Mouse (Mus musculus): ENCODE data around the gene Btg1-ps2. TPM values are rescaled to one million over a fixed set of nuclear protein-coding genes. Genes with fewer than 3 reads are reported as not detected.

The Btg1-ps2 gene
- not detected for polyA plus RNA-seq (2014; fragmentation: Illumina TruSeq; extraction: RNeasy Lipid Tissue Mini Kit (QIAGEN cat#74804); ENCODE audit: low read depth, low replicate concordance)

DNA sequence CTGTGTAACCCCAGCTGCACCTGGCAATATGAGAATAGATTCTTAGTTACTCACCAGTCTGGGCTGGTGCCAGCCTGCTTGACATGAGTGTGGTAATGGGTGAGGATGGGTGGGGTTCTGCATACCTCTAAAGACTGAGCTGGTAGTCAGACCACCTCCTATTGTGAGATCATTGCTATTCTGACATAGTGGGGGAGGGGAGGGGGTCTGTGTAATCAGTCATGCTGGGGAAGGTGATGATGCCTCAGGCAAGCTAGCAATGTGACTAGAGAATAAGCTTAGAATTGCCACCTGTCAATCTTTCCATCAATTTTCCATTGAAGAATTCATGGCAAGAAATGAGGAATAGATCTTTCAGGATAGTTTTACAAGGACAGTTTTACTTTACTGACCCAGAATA is at the start of gene Btg1-ps2:
Btg1-ps2 (minus strand) TSS at position 101 of the 400 bp plus-strand sequence.

DNA sequence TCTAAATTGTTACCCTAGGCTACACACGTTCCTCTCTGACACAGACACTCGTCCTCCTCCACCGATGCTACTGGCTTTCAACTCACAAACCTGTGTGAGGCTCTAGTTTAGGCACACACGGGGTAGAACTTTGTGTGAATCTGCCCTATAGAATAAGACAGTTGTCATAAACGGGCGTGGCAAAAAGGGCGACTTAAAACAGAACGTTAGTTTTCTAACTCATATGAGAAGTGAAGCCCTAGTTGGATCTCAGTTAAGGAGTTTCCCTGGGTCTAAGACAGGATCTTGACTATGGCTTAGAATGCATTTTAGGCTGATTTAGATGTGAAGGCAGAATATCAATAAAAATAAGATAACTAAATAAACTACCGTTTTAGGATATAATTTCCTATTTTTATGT is 42.1 kb upstream of the Btg1-ps2 start, which contains the start of gene Rhox11:
Rhox11 (minus strand) TSS at position 101 of the 400 bp plus-strand sequence.

DNA sequence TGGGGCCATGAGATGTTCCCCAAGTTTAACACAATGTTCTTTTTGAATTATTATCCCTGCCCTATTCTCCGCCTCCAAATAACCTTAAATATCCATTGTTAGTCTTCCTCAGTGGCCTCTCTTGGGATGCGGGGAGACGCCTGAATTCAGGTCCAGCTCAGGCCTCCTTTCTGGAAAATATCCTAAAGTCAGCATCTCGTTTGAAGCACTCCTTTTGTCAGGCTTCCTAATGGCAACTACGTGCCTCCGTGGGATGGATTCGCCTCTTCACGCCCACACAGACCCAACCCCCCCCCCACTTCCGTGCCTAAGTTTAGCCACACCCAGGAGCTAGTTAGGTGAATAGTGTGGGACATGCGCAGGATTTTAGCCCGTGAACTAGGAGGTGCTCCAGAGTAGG is 23.3 kb upstream of the Btg1-ps2 start, which contains the start of gene Rhox10:
Rhox10 (plus strand) TSS at position 301 of the 400 bp plus-strand sequence.

DNA sequence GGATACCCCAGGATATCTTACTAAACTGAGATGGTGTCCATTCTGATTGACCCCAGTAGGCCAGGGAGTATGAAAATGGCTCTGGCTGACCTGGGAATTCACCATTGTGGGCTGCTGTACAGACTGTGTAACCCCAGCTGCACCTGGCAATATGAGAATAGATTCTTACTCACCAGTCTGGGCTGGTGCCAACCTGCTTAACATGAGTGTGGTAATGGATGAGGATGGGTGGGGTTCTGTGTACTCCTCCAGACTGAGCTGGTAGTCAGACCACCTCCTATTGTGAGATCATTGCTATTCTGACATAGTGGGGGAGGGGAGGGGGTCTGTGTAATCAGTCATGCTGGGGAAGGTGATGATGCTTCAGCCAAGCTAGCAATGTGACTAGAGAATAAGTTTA is 24.3 kb downstream of the Btg1-ps2 start, which contains the start of gene Btg1-ps1:
Btg1-ps1 (minus strand) TSS at position 219 of the 400 bp plus-strand sequence.

Other genes with a start within 250 kb of the Btg1-ps2 start
- gene Rhox5, start 238.3 kb downstream of the Btg1-ps2 start, polyA plus RNA-seq (2014; fragmentation: Illumina TruSeq; extraction: RNeasy Lipid Tissue Mini Kit (QIAGEN cat#74804); ENCODE audit: low read depth, low replicate concordance): 1.8 TPM
- not detected for gene Rhox6, start 216.2 kb downstream of the Btg1-ps2 start, polyA plus RNA-seq (2014; fragmentation: Illumina TruSeq; extraction: RNeasy Lipid Tissue Mini Kit (QIAGEN cat#74804); ENCODE audit: low read depth, low replicate concordance)
- gene Rhox7a, start 211.4 kb downstream of the Btg1-ps2 start, polyA plus RNA-seq (2014; fragmentation: Illumina TruSeq; extraction: RNeasy Lipid Tissue Mini Kit (QIAGEN cat#74804); ENCODE audit: low read depth, low replicate concordance): not detected
- gene Rhox8, start 164.2 kb downstream of the Btg1-ps2 start, polyA plus RNA-seq (2014; fragmentation: Illumina TruSeq; extraction: RNeasy Lipid Tissue Mini Kit (QIAGEN cat#74804); ENCODE audit: low read depth, low replicate concordance): not detected
- not detected for gene Rhox7b, start 145.9 kb downstream of the Btg1-ps2 start, polyA plus RNA-seq (2014; fragmentation: Illumina TruSeq; extraction: RNeasy Lipid Tissue Mini Kit (QIAGEN cat#74804); ENCODE audit: low read depth, low replicate concordance)
- not detected for gene Rhox9, start 141.3 kb downstream of the Btg1-ps2 start, polyA plus RNA-seq (2014; fragmentation: Illumina TruSeq; extraction: RNeasy Lipid Tissue Mini Kit (QIAGEN cat#74804); ENCODE audit: low read depth, low replicate concordance)
- gene Btg1-ps1, start 24.3 kb downstream of the Btg1-ps2 start, polyA plus RNA-seq (2014; fragmentation: Illumina TruSeq; extraction: RNeasy Lipid Tissue Mini Kit (QIAGEN cat#74804); ENCODE audit: low read depth, low replicate concordance): not detected
- not detected for gene Rhox10, start 23.4 kb upstream of the Btg1-ps2 start, polyA plus RNA-seq (2014; fragmentation: Illumina TruSeq; extraction: RNeasy Lipid Tissue Mini Kit (QIAGEN cat#74804); ENCODE audit: low read depth, low replicate concordance)
- gene Rhox11, start 42.0 kb upstream of the Btg1-ps2 start, polyA plus RNA-seq (2014; fragmentation: Illumina TruSeq; extraction: RNeasy Lipid Tissue Mini Kit (QIAGEN cat#74804); ENCODE audit: low read depth, low replicate concordance): not detected
- gene Rhox12, start 67.8 kb upstream of the Btg1-ps2 start, polyA plus RNA-seq (2014; fragmentation: Illumina TruSeq; extraction: RNeasy Lipid Tissue Mini Kit (QIAGEN cat#74804); ENCODE audit: low read depth, low replicate concordance): not detected
- gene Rhox13, start 78.1 kb upstream of the Btg1-ps2 start, polyA plus RNA-seq (2014; fragmentation: Illumina TruSeq; extraction: RNeasy Lipid Tissue Mini Kit (QIAGEN cat#74804); ENCODE audit: low read depth, low replicate concordance): not detected
- gene Zbtb33, start 146.7 kb upstream of the Btg1-ps2 start, polyA plus RNA-seq (2014; fragmentation: Illumina TruSeq; extraction: RNeasy Lipid Tissue Mini Kit (QIAGEN cat#74804); ENCODE audit: low read depth, low replicate concordance): 7.7 TPM
- 0.52 TPM for gene Tmem255a, start 209.3 kb upstream of the Btg1-ps2 start, polyA plus RNA-seq (2014; fragmentation: Illumina TruSeq; extraction: RNeasy Lipid Tissue Mini Kit (QIAGEN cat#74804); ENCODE audit: low read depth, low replicate concordance)

Data from heart, adult 10 weeks (tissue).